Mouse (Mus musculus): ENCODE measurements around the gene Smim12. TPM values are rescaled to one million over a fixed set of nuclear protein-coding genes. Genes with fewer than 3 reads are reported as not detected.

Gene Smim12
- total RNA-seq (2023; ENCODE audit: inconsistent age) = 20.7 to 22.1 TPM (median 21.6 TPM) in 4 replicates

DNA sequence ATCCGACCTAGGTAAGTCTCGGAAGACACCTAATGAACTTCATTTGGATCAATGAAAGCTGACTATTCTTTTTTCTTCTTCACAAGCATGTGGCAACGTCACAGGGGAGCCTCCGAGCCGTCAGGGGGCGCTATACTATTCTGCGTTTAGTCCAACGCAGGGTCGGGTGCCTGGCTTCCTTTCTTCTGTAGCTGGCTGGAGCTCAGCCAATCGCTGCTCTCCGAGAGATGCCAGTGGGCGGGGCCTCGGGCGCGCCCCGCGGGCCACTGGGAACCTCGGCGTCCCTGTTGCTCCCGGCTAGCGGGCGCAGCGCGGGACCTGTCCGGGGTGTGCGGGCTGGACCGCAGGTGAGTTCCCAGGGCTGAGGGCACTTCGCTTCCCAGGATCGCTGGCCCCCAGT is at the start of gene Smim12:
Gene Smim12 (plus strand): TSS at position 233 of the 400 bp plus-strand sequence.

Other genes with a start within 250 kb of the Smim12 start
- 880 to 958 TPM (median 935 TPM) in 4 replicates for gene Sfpq, start 222.5 kb upstream of the Smim12 start, total RNA-seq (2023; ENCODE audit: inconsistent age)
- gene Zmym1, start 182.6 kb upstream of the Smim12 start, total RNA-seq (2023; ENCODE audit: inconsistent age) = 8.5 to 16.6 TPM (median 15.5 TPM) in 4 replicates
- gene Zmym6, start 166.4 kb upstream of the Smim12 start, total RNA-seq (2023; ENCODE audit: inconsistent age) = 23.7 to 31.6 TPM (median 25.2 TPM) in 4 replicates
- 9.3 to 10.7 TPM (median 10.5 TPM) in 4 replicates for gene Tmem35b, start 120.1 kb upstream of the Smim12 start, total RNA-seq (2023; ENCODE audit: inconsistent age)
- 0.42 to 1.4 TPM (median 0.55 TPM) in 4 replicates for gene Dlgap3, start 74.6 kb upstream of the Smim12 start, total RNA-seq (2023; ENCODE audit: inconsistent age)
- not detected in 4 replicates for gene Gja4, start 70.3 kb downstream of the Smim12 start, total RNA-seq (2023; ENCODE audit: inconsistent age)
- not detected in 4 replicates for gene Gjb3, start 87.1 kb downstream of the Smim12 start, total RNA-seq (2023; ENCODE audit: inconsistent age)
- not detected in 4 replicates for gene Gjb4, start 110.3 kb downstream of the Smim12 start, total RNA-seq (2023; ENCODE audit: inconsistent age)
- gene Gjb5, start 114.4 kb downstream of the Smim12 start, total RNA-seq (2023; ENCODE audit: inconsistent age) = not detected in 4 replicates